Mouse (Mus musculus) bone marrow, adult 2 months (tissue): ENCODE results near the gene Gramd2. TPM values are rescaled to one million over a fixed set of nuclear protein-coding genes. Genes with fewer than 3 reads are reported as not detected.

Experiments used
- H3K27ac ChIP-seq: fragments of 200-500 bp; 2 replicates; pipeline ENCODE4 v1.5.1; 2012; ENCODE audit warnings: low read depth, mild to moderate bottlenecking, control low read depth, inconsistent platforms, low read length; ENCODE audit not compliant: control insufficient read depth, poor library complexity, insufficient read depth
- H3K4me1 ChIP-seq: fragments of 200-500 bp; 2 replicates; pipeline ENCODE4 v1.6.1; 2011; ENCODE audit warnings: low read length; ENCODE audit not compliant: control insufficient read depth, insufficient read depth
- H3K4me3 ChIP-seq: fragments of 200-500 bp; replicated peaks from 2 replicates; pipeline ENCODE3; 2011; ENCODE audit warnings: mild to moderate bottlenecking, low read depth, low read length, control low read depth; ENCODE audit not compliant: control insufficient read depth
- CTCF ChIP-seq: fragments of 200-500 bp; IDR thresholded peaks from 2 replicates; pipeline ENCODE4 v1.5.1; 2011; ENCODE audit warnings: low read length, control low read depth; ENCODE audit not compliant: control insufficient read depth, insufficient read depth
- POLR2A ChIP-seq: fragments of 200-500 bp; IDR thresholded peaks from 2 replicates; pipeline ENCODE4 v1.6.1; 2011; ENCODE audit warnings: low read depth, mild to moderate bottlenecking, control low read depth, low read length, borderline replicate concordance; ENCODE audit not compliant: control insufficient read depth
- WGBS: fragments of 180-500 bp; shearing (Covaris S2); methylation state at CpG from one replicate; pipeline ENCODE4 v1.1.7; 2018; 5-methylcytosine and 5-hydroxymethylcytosine counted together
- polyA plus RNA-seq: library from polyadenylated mRNA; stranded (reverse); fragments of >200 nt; gene quantifications from 2 replicates; pipeline ENCODE4 v1.2.4, GENCODE M21; 2011; ENCODE audit warnings: low replicate concordance; ENCODE audit not compliant: missing spikeins, insufficient read depth, insufficient read length

Gene Gramd2
- polyA plus RNA-seq, 1 experiment, result 2.8 TPM

GRCm38 (mm10) chr9:59675598-59675997 is 4.3 kb upstream of the Gramd2 start:
- H3K27ac ChIP-seq, result no peak overlapping the region
- H3K4me3 ChIP-seq, result no peak overlapping the region
- 86% methylated on average over 14 of the region's 14 CpGs for WGBS
- TF ChIP-seq POLR2A (no peak), CTCF (no peak)
- H3K4me1 ChIP-seq, result no peaks in the 10 kb centered on the region

DNA sequence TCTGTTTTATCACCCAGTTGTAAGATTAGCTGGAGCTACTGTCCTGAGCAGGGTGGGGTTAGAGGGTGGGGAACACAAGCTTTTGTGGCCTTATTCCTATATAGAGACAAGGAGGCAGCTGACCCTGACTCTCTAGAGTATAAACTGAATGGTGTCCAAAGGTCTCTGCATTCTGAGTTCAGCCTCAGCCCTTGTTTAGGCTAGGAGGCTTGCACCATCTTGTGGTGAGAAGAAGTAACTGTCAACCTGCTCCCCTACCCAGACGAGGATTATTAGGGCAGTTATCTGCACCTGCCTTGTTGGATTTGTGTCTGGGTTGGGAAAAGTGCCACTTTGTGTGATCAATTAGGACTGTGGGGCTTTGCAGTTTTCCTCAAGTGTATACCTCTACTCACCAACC is 1.6 kb upstream of the Gramd2 start:
- 17% methylated on average over 1 of the region's 1 CpGs for WGBS
- TF ChIP-seq POLR2A (no peak), CTCF (peak; percentile 61)
- Histone ChIP-seq H3K4me3 (no peak overlapping the region), H3K27ac (no peak overlapping the region), H3K4me1 (no peaks in the 10 kb centered on the region)

GRCm38 (mm10) chr9:59680534-59680875 is 561 bp downstream of the Gramd2 start:
- no peak overlapping the region for H3K27ac ChIP-seq
- no peaks in the 10 kb centered on the region for H3K4me1 ChIP-seq
- H3K4me3 ChIP-seq, result no peak overlapping the region
- WGBS, result 30% methylated on average over 16 of the region's 16 CpGs
- no peak for TF ChIP-seq POLR2A
- no peak for TF ChIP-seq CTCF

GRCm38 (mm10) chr9:59684020-59684419 is 4.1 kb downstream of the Gramd2 start:
- no peak overlapping the region for H3K4me3 ChIP-seq
- 70% methylated on average over 2 of the region's 2 CpGs for WGBS
- H3K4me1 ChIP-seq, result no peaks in the 10 kb centered on the region
- no peak overlapping the region for H3K27ac ChIP-seq
- no peak for TF ChIP-seq POLR2A
- TF ChIP-seq CTCF, result no peak

GRCm38 (mm10) chr9:59687416-59688046 is 7.6 kb downstream of the Gramd2 start:
- H3K27ac ChIP-seq, result no peak overlapping the region
- H3K4me3 ChIP-seq, result no peak overlapping the region
- no peaks in the 10 kb centered on the region for H3K4me1 ChIP-seq
- WGBS, result 18% methylated on average over 6 of the region's 6 CpGs
- TF ChIP-seq POLR2A, result no peak
- TF ChIP-seq CTCF, result no peak

- no peak for TF ChIP-seq CTCF
- no peak for TF ChIP-seq POLR2A
- Histone ChIP-seq H3K4me3 (no peak overlapping the region), H3K27ac (no peak overlapping the region), H3K4me1 (no peaks in the 10 kb centered on the region)
- WGBS, result 15% methylated on average over 23 of the region's 23 CpGs
Measured at GRCm38 (mm10) chr9:59691635-59692094, 11.7 kb downstream of the Gramd2 start.

- Histone ChIP-seq H3K4me3 (no peak overlapping the region), H3K27ac (no peak overlapping the region), H3K4me1 (no peaks in the 10 kb centered on the region)
- no peak for TF ChIP-seq POLR2A
- TF ChIP-seq CTCF, result no peak
- 50% methylated on average over 9 of the region's 9 CpGs for WGBS
Measured at GRCm38 (mm10) chr9:59692145-59692544, 12.2 kb downstream of the Gramd2 start.

DNA sequence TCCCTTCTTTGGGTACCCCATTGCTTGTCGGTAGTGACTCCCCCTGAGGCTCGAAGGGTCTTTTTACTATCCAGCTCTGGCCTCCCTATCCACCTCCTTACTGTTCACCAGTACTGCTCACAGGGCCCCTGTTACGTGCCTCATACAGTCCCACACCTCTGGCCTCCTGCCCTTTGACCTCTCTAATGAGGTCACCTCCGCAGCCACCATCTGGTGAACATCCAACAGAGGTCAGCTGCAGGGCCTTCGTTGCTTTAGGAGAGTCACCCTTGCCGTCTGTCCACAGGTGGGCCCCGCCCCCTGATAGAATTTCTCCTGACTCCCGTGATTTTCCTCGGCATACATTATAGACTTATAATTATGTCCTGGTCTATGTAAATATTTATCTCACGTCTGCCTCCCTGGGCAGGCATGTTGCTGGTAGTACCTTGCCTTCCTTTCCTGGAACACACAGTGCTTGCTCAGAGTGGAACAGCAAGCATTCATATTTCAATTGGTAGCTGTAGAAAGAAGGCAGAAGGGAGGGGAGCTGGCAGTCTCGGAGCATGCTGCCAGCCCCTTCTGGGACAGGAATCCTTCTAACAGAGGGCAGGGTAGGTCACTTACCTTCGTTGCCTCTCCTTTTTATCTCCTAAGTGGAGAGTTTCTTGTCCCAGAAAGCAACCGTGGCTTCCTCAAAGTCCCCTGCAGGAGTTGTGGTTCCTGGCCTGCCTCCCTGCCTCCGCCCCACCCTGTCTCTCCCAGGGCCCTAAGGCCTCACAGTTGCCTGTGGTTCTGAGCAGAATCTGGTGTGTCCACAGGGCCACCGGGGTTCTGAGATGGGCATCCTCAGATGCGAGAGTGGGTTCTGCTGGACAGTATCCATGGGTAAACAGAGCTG is 14.9 kb downstream of the Gramd2 start:
- no peak overlapping the region for H3K27ac ChIP-seq
- no peak for TF ChIP-seq CTCF
- H3K4me1 ChIP-seq, result no peaks in the 10 kb centered on the region
- H3K4me3 ChIP-seq, result no peak overlapping the region
- 65% methylated on average over 16 of the region's 16 CpGs for WGBS

DNA sequence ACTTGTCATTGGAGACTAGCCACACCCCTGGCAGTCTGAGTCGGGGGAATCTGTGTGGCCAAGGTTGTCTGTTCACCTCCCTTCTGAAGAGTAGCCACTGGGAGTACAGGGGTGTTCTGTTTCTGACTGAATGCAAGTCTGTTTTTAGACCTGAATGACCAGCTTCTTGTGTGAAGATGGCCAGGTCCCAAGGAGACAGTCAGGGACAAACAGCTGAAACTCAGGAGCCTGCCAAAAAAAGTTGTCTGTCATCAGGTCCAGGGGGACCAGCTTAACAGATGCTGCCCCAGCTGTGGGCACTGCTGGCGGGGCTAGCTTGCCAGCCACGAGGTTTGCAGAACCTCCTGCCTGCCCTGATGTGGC is 15.5 kb downstream of the Gramd2 start:
- WGBS, result 30% methylated on average over 3 of the region's 3 CpGs
- Histone ChIP-seq H3K4me1 (no peaks in the 10 kb centered on the region), H3K27ac (no peak overlapping the region), H3K4me3 (no peak overlapping the region)
- TF ChIP-seq POLR2A, result no peak
